Mouse (Mus musculus) megakaryocyte, adult 5-6 weeks (primary cell): ENCODE data around the gene Scamp2. TPM values are rescaled to one million over a fixed set of nuclear protein-coding genes. Genes with fewer than 3 reads are reported as not detected.

Experiments
- ATAC-seq: 2 replicates; pipeline ENCODE4 v1.8.0; 2016; ENCODE audit warnings: mild to moderate bottlenecking, inconsistent platforms; ENCODE audit not compliant: poor library complexity, severe bottlenecking
- total RNA-seq, 2 experiments: library from RNA; stranded (forward) in 1 of 2; stranded (reverse) in 1 of 2; fragments of 153-499, 151-499 nt in 1 of 2; fragments of 221-1000, 200-1000 nt in 1 of 2; gene quantifications; 2 replicates each; pipeline versions ENCODE4 v1.2.3 to v1.2.4; 2015 to 2017

Scamp2 gene
- total RNA-seq, 2 experiments from 2014 or later = 36.3 to 89.5 TPM

- no peak for ATAC-seq
Observed at GRCm38 (mm10) chr9:57549186-57549585, 11.6 kb upstream of the Scamp2 start.

DNA sequence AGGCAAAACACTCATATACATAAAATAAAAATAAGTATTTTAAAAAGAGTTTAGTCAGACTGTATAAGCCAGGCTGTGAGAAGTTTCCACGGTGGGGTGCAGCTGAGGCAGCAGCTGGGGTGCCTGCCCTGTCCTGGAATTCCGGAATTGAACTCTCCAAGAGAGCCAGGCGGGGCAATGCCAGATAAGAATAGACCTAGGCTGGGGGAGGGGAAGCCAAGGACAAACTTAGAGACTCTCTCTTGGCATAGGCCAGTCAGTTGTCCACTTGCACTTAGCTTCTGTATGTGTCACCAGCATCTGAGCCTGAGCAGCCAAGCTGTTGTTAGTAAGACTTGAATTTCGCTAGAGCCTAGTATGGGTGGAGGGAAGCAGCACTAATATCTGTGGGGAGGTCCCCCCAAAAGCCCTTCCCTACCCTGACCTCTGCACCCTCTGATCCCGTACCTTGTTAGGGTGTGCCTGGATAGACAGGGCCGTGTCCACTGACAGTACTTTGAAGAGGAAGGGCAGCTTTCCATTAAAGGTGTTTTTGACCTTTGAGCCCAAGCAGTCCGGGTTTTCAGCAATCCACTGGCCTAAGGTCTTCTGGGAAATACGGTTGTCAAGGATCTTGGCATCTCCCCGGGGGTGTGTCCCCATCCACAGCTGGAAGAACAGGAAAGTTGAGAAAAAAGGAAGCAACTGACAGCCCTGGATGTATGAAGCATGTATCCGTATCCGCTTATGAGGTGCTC, 10.4 kb upstream of the Scamp2 start:
- no peak for ATAC-seq

DNA sequence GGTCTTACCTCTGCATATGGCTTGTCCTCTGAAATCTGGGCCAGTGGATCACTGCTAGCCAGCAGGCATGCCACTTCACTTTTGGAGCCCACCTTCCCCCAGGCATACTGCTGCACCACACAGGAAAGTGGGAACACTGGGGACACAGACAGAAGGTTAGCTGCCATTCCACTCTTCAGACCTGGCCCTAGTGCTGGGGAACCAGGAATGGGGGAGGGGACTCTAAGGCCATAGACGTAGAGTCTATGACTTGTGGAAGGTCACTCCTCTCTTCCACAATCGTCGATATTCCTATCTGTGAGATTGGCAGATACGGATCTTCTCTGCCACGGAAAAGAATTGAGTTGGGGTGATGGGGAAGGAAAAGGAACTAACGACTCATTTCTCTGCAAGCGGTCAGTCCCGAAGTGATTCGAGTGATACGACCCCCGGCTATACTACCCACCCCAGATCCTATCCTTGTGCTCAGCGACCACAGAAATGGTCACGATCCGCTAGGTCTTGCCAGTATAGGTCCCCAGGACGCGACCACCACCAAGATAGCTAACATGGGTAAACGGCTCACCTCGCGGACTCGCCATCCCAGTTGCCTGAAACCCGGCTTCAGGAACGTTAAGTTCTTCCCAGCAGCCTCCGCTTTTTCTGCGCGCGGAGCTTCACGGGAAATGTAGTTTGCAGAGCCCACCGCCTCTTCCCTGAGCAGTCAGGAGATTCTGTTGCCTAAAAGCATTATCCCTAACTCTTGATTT, 8.4 kb upstream of the Scamp2 start, which contains the start of gene Mpi:
Mpi (minus strand) TSS at position 625 of the 749 bp plus-strand sequence.
- ATAC-seq = peak; percentile 80

GRCm38 (mm10) chr9:57553119-57553518, 7.6 kb upstream of the Scamp2 start:
- ATAC-seq = no peak

DNA sequence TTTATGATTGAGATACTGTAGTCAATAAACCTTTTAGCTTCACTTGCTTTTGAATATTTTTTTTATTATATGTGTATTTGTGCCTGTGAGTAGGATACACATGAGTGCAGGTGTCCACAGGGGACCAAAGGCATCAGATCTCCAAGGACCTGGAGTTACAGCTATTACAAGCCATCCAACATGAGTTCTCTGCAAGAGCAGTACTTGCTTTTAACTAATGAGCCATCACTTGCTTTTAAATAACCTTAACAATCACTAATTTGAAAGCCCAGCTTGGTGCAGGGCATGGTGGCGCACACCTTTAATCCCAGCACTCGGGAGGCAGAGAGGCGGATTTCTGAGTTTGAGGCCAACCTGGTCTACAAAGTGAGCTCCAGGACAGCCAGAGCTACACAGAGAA, 6.0 kb upstream of the Scamp2 start:
- no peak for ATAC-seq

- ATAC-seq = no peak
Observed at GRCm38 (mm10) chr9:57557215-57557614, 3.5 kb upstream of the Scamp2 start.

DNA sequence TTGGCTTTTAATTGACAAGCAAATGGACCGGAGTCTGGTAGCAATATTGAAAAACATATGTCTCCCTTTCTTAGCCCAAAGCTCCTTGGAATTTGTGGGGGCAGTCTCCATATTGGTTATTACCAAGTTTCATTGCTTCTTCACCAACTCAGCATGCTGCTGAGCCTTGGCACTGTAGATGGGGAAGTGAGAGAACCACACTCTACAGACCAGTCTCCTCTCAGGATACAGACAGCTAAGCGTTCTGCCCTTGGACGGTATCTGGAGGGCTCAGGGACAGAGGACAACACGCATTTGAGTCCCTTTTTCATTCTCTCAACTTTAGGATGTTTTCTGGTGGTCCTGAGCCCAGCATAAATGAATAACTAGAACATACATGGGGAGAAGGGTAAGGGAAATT, 2.1 kb upstream of the Scamp2 start:
- ATAC-seq = no peak

GRCm38 (mm10) chr9:57559568-57559967, 1.2 kb upstream of the Scamp2 start:
- no peak for ATAC-seq

DNA sequence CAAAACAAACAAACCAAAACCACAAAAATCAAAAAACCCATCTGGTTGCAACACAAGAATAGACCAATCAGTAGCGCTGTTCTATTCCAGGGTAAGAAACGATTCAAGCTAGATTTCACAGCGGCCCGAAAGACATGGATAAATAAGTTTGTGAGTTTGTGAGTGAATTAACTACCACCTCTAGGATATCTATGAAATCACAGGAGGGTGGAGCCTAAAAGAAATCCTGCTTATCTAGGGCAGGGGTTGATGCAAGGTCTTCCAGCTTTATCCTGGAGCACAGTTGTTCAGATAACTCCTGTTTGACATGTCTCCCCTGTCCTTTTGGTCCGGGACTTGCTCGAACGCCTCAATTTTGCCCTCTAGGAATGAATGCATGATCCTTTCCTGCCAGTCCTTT, 480 bp upstream of the Scamp2 start:
- no peak for ATAC-seq

GRCm38 (mm10) chr9:57561711-57562099, 962 bp downstream of the Scamp2 start:
- ATAC-seq = peak; percentile 30

GRCm38 (mm10) chr9:57562896-57563372, 2.2 kb downstream of the Scamp2 start:
- ATAC-seq = no peak

DNA sequence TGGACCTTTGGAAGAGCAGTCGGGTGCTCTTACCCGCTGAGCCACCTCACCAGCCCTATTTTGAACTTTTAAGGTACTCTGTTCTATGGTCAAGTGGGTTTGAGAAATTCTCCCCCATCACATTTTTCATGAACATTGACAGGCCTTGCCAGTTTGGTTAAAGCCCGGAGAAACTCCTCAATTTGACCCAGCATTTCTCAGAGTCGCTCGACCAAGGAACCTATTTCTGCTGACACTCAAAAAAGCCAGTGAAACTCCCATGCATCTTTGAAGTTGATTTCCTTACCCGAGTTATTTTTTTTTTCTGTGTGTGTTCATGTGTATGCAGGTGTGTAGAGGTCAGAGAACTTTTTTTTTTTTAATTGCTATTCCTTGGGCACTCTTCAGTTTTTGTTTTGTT, 3.9 kb downstream of the Scamp2 start:
- ATAC-seq = no peak

DNA sequence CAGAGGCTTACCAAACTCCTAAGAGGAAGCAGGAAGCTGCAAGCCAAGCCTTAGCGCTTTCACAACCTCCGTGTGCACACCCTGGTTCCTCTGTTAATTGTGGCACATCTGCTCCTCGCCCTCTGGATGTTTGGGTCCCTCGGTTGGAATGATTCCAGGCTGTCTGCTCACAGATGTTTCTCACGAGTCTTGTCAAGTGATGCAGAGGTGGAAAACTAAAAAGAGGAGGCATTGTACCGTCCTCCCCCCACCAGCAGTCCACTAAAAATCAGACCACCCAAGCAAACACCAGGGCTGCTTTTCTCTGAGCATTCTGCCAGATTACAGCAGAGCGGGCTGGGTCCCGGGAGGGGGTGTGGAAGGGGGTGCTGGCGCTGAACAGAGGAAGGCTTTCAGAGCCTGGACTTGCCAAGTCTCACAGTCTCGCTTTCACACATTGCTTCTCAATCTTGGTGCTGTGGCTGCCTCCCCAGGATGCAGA, 5.0 kb downstream of the Scamp2 start:
- ATAC-seq = peak; percentile 58

GRCm38 (mm10) chr9:57566846-57567245, 6.1 kb downstream of the Scamp2 start:
- no peak for ATAC-seq

DNA sequence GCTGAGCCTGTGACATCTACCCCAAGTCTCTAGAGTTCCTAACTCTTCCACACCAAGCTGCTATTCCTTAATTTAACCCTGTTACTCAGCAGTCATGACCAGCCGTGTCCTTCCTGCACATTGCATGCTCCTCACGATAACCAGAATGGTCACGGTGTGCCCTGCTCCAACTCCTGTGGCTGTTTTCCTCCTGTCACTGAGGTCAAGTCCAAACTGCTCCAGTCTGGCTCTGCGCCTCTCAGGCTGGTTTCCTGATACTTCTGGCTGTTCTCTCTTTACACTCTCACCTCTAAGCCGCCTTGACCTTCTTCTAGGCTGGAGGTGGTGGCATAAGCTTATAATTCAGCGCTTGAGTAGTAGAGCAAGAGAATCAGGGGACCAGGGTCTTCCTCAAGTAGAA, 7.8 kb downstream of the Scamp2 start:
- no peak for ATAC-seq

DNA sequence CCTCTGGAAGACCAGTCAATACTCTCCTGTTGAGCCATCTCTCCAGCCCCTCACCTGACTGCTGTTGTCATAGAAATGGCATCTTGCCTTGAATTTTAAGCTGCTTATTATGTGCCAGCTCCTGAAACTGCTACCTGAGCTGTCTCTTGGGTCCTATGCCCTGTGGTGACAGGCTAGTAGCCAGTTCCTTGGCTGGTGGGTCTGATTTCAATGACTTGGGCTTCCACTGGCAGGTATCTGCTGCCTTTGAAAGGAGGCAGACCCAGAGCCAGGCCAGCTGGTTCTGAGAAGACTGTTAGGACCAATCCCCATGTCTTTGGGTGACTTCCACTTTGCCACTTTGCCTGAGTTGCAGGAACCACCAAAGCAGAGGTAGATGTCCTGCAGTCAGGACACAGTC, 13.7 kb downstream of the Scamp2 start:
- no peak for ATAC-seq

DNA sequence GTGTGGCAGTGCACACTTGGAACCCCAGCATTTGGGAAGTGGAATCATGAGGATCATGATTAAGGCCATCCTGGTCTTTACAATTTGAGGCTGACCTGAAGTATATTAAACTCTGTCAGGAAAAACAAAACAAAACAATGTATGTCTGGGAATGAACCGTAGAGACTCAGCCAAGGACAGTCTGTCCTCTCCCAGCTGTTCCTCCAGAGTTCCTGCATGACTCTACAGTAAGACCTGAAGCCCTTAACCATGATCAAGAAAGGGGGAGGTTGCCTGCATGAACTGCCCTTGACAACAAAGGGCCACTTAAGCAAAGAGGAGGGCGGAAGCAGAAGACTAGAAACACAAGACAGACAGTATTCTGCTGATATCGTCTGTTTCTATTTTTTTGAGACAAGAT, 14.8 kb downstream of the Scamp2 start:
- no peak for ATAC-seq

GRCm38 (mm10) chr9:57577144-57577849, 16.6 kb downstream of the Scamp2 start:
- peak; percentile 82 for ATAC-seq

DNA sequence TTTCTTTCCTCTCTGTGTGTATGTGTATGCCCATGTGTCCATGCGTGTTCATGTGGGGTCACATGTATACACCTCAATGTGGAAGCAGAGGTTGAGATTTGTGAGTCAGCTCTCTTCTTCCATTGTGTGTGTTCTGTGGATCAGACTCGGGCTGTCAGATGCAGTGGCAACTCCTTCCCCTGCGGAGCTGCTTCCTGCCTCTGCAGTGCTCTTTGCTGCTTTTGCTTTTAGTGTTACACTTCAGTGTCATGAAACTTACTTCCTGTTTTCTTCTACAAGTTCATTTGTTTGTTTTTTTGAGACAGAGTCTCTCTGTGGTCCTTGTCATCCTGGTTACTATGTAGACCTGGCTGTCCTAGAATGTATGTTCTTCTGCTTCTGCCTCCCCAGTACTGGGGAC, 24.2 kb downstream of the Scamp2 start:
- no peak for ATAC-seq

DNA sequence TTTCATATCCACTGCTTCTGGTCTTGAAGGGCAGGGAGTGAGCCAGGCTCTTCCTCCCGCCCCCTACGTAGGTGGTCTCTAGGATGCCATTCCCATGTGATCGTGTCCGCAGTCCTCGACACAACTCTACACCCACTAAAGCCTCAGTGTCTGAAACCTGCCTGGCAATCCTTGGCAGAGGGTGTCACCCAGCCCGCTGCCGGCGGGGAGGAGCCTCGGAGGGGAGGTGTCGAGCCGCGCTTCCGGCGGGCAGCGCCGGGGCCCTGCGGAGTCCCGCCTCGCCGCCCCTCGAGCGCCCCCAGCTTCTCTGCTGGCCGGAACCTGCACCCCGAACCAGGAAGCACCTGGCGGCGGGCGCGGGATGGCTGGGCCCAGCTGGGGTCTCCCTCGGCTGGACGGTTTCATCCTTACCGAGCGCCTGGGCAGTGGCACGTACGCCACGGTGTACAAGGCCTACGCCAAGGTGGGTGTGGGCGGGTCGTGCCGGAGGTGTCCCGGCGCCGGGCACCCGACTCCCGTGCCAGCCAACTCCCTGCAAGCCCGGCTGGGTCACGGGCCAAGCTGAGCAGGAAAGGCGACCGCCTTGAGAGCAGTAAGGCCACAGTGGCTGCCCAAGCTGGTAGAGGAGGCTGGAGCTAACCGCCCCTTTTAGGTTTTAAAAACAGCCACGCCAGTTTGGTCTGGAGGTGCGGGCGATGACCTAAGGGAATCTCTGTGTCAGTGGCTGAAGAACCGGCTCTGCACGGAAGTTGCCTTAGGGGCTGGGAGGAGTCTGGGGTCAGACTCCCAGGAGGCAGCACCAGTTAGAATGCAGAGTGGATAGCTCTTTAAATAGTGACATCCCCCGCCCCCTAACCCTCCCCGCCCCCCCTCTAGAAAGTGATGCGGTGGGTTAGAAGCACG, 28.7 kb downstream of the Scamp2 start, which contains the start of gene Ulk3:
Ulk3 (plus strand) TSS at position 229 of the 903 bp plus-strand sequence.
- ATAC-seq = peak; percentile 90
